Mouse (Mus musculus): ENCODE data around the gene Oosp1.

Oosp1 gene

GRCm38 (mm10) chr19:11617983-11618382, 73.0 kb downstream of the Oosp1 start:
- DNase-seq (ENCODE audit: low spot score in 2 of 2) = no peak
